Mouse (Mus musculus) subcutaneous adipose tissue, adult 2 months (tissue): ENCODE results near the gene Atp5d. TPM values are rescaled to one million over a fixed set of nuclear protein-coding genes. Genes with fewer than 3 reads are reported as not detected.

ENCODE experiments used
- polyA plus RNA-seq: library from polyadenylated mRNA; depleted of rRNA; stranded (reverse); fragments of >200 nt; gene quantifications from 2 replicates; pipeline ENCODE4 v1.2.3, GENCODE M21; 2012; ENCODE audit warnings: low replicate concordance; rRNA removed

Gene Atp5d
- 840 and 867 TPM in 2 replicates for polyA plus RNA-seq

DNA sequence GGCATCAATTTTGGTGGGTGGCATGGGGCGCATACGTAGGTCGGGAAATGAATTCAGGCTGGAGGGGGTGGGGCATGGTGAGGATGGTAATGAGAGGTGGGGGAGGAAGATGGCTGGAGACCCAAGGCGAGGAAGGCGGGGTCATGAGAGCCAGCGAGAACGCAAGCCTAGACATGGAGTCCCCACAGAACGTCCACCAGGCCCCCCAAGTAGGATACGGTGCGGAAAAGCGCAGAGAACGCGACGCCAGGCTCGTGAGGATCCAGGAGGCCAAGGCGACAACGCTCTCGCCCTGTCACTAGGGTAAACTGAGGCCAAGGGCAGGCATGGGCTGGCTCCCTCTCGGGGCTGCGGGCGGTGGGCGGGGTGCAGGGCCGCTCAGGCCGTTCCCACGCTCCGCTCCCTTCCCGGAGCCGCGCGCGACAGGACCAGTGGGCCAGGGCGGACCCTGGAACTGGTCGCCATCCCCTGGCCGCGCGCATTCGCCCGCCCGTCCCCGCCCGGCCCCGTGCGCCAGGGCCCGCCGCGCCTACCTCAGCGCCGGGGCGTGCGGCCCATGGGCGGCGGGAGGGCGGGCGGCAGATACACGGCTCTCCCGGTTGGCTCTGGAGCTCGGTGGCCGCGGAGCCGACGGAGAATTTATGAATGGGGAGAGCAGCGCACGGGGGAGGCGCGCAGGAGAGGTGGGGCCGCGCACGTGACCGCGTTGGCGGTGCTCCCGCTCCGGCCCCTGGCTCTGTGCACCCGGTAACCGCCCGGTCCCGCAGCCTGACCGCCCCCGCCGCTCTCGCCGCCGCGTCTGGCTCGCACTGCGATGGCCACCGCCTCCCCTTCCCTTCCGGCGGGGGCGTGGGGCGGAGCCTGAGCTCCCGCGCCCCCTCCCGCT lies at the start of gene Atp5d:
TSS of gene Atp5d (plus strand) at position 80 of the 886 bp plus-strand sequence.

GRCm38 (mm10) chr10:80105460-80105859 lies 33.0 kb upstream of the Atp5d start, which contains the start of gene Sbno2:
Gene Sbno2 (minus strand): TSS chr10:80105571.

DNA sequence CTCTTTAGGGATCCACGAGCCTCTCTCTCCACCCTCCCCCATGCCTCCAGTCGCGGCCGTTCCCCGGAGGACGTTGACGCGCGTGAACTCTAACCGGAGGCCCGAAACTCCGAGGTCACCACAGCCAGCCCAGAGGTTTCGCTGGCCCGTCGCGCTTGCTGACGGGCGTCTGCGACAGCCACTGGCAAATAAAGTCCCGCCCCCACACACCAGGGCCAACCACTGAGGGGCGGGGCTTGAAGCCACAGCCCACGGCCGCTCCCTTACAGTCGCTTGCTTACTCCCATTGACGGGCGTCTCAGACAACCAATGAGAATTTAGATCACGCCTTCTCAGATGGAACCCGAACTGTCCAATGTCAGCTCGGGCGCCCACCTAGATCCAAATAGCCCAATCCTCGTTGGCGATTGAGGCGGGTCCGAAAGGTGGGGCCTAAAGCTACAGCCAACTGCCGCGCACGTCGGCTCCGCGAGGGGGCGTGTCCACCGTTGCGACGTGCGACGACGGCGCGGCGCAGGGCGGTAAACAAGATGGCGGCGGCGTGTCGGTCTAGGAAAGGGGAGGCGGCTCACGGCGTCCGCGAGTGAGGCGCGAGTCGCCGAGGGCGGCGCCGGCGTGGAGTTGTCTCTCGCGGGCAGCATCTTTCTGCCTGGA lies 23.0 kb upstream of the Atp5d start, which contains the start of gene Stk11:
TSS of gene Stk11 (plus strand) at position 514 of the 654 bp plus-strand sequence.

DNA sequence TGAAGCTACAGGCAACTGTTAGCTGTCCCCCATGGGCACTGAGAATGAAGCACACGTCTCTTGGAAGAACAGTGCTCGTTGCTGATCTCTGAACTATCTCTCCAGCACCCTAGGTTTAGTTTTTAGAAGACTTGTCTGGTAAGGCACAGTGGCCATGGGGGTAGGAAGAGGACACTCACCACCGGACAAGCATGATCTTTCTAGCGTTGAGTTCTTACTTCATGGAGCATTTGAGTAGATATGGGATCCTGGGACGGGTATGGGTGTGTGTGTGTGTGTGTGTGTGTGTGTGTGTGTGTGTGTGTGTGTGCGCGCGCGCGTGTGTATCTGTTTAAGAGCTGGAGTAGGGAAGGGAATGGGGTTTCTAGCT lies 2.2 kb downstream of the Atp5d start, which contains the start of gene Cbarp:
TSS of gene Cbarp (minus strand) at position 170 of the 370 bp plus-strand sequence.

GRCm38 (mm10) chr10:80147719-80148601 lies 9.5 kb downstream of the Atp5d start, which contains the start of gene Midn:
Gene Midn (plus strand): TSS chr10:80148272.

GRCm38 (mm10) chr10:80165392-80166128 lies 27.1 kb downstream of the Atp5d start, which contains the start of gene Cirbp:
Gene Cirbp (plus strand): TSS chr10:80165985.

GRCm38 (mm10) chr10:80172527-80173292 lies 34.3 kb downstream of the Atp5d start, which contains the start of gene 1600002K03Rik:
Gene 1600002K03Rik (plus strand): TSS chr10:80172944.

DNA sequence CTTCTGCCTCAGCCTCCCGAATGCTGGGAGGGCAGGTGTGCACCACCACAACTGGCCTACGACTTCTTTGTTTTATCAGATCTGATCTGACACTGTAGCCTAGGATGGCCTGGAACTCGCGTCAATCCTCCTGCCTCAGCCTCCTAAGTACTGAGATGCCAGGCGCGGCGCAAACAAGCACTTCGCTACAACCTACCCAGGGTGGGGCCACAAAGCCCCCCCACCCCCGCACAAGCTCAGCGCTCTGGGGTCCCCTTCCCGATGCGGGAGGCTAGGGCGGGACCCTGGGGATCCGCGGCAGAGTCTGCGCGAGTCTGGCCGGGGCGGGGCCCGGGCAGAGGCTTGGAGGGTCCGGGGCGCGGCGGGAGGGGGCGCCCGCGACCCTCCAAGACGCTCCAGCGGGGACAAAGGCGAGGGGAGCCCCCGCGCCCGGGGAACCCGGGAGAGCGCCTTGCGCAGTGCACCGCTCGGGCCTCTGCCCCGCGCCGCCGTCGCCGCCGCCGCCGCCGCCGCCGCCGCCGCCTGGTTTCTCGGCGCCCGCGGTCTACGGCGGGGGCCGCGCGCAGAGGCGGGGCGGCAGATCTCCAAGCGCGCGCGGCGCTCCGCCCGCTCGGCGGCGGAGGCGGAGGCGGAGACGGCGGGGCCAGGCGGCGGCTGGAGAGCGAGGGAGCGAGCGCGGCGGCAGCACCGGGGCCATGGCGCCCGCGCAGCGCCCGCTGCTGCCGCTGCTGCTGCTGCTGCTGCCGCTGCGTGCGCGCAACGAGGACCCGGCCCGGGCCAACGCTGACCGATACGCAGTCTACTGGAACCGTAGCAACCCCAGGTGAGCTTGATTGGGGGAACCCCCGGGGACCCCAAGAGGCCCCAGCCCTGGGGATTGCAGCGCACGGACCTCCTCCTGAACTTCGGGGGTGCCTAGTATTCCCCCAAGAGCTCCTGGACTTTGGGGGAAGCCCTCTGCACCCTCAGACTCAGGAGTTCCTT lies 40.9 kb downstream of the Atp5d start, which contains the start of gene Efna2:
TSS of gene Efna2 (plus strand) at position 415 of the 984 bp plus-strand sequence.

Other genes with a start within 250 kb of the Atp5d start
- gene Cfd, start 247.8 kb upstream of the Atp5d start, polyA plus RNA-seq: 21,080 and 31,020 TPM in 2 replicates
- gene Med16, start 229.7 kb upstream of the Atp5d start, polyA plus RNA-seq: 55.6 and 79.3 TPM in 2 replicates
- not detected in 2 replicates for gene Gm26602, start 227.8 kb upstream of the Atp5d start, polyA plus RNA-seq
- 9.9 and 10.5 TPM in 2 replicates for gene Kiss1r, start 221.7 kb upstream of the Atp5d start, polyA plus RNA-seq
- gene R3hdm4, start 217.4 kb upstream of the Atp5d start, polyA plus RNA-seq: 145 and 176 TPM in 2 replicates
- 3.0 and 9.3 TPM in 2 replicates for gene Arid3a, start 211.6 kb upstream of the Atp5d start, polyA plus RNA-seq
- 46.4 and 57.2 TPM in 2 replicates for gene Wdr18, start 178.5 kb upstream of the Atp5d start, polyA plus RNA-seq
- gene Grin3b, start 167.9 kb upstream of the Atp5d start, polyA plus RNA-seq: 0.10 and 0.13 TPM in 2 replicates
- 273 and 278 TPM in 2 replicates for gene Tmem259, start 154.3 kb upstream of the Atp5d start, polyA plus RNA-seq
- gene Cnn2, start 150.0 kb upstream of the Atp5d start, polyA plus RNA-seq: 63.8 and 191 TPM in 2 replicates
- 15.1 and 17.4 TPM in 2 replicates for gene Abca7, start 142.1 kb upstream of the Atp5d start, polyA plus RNA-seq
- 32.7 and 52.3 TPM in 2 replicates for gene Arhgap45, start 122.0 kb upstream of the Atp5d start, polyA plus RNA-seq
- gene Polr2e, start 98.8 kb upstream of the Atp5d start, polyA plus RNA-seq: 154 and 220 TPM in 2 replicates
- 955 and 2,154 TPM in 2 replicates for gene Gpx4, start 91.5 kb upstream of the Atp5d start, polyA plus RNA-seq
- 43.1 and 60.1 TPM in 2 replicates for gene Sbno2, start 33.1 kb upstream of the Atp5d start, polyA plus RNA-seq
- 146 and 147 TPM in 2 replicates for gene Stk11, start 22.8 kb upstream of the Atp5d start, polyA plus RNA-seq
- gene Cbarp, start 2.2 kb downstream of the Atp5d start, polyA plus RNA-seq: 4.6 and 24.2 TPM in 2 replicates
- gene Midn, start 9.6 kb downstream of the Atp5d start, polyA plus RNA-seq: 26.8 and 79.7 TPM in 2 replicates
- 85.6 and 156 TPM in 2 replicates for gene Cirbp, start 27.4 kb downstream of the Atp5d start, polyA plus RNA-seq
- gene 1600002K03Rik, start 34.3 kb downstream of the Atp5d start, polyA plus RNA-seq: 11.8 and 12.1 TPM in 2 replicates
- gene Efna2, start 40.9 kb downstream of the Atp5d start, polyA plus RNA-seq: 5.8 and 12.4 TPM in 2 replicates
- gene Mum1, start 87.8 kb downstream of the Atp5d start, polyA plus RNA-seq: 61.9 and 62.4 TPM in 2 replicates
- gene Ndufs7, start 110.5 kb downstream of the Atp5d start, polyA plus RNA-seq: 414 and 611 TPM in 2 replicates
- 63.6 and 128 TPM in 2 replicates for gene Gamt, start 122.4 kb downstream of the Atp5d start, polyA plus RNA-seq
- gene Dazap1, start 122.9 kb downstream of the Atp5d start, polyA plus RNA-seq: 41.8 and 67.0 TPM in 2 replicates
- 1,097 and 1,999 TPM in 2 replicates for gene Rps15, start 153.8 kb downstream of the Atp5d start, polyA plus RNA-seq
- gene Apc2, start 157.3 kb downstream of the Atp5d start, polyA plus RNA-seq: 1.6 and 3.1 TPM in 2 replicates
- 63.1 and 73.9 TPM in 2 replicates for gene 2310011J03Rik, start 181.9 kb downstream of the Atp5d start, polyA plus RNA-seq
- gene Pcsk4, start 190.9 kb downstream of the Atp5d start, polyA plus RNA-seq: 11.0 and 18.3 TPM in 2 replicates
- 29.5 and 41.3 TPM in 2 replicates for gene Reep6, start 191.3 kb downstream of the Atp5d start, polyA plus RNA-seq
- gene Adamtsl5, start 209.8 kb downstream of the Atp5d start, polyA plus RNA-seq: 27.6 and 29.5 TPM in 2 replicates
- 0.12 TPM in 1 of 2 replicates, not detected in the other for gene Plk5, start 217.8 kb downstream of the Atp5d start, polyA plus RNA-seq
- 9.5 and 41.0 TPM in 2 replicates for gene Mex3d, start 249.0 kb downstream of the Atp5d start, polyA plus RNA-seq